Mouse (Mus musculus): ENCODE results near the gene Hspbp1.

Hspbp1 gene

DNA sequence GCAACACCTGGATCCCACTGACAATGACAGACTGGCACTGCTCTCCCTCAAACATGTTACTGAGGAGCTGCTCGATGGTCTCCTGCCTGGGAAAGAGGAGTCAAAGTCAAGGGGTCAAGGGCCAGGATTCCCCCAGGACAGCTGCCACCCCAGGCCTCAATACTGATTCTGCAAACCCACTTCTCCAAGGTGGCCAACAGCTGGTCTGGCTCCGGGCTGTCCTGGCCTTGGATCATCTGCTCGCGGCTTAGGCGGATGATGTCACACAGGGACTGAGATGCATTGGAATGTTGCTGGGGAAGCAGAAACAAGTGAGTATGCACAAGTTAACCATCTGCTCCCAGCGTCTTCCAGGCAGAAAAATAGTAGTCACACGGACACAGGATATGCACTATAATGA, 42.9 kb downstream of the Hspbp1 start:
- in situ Hi-C loops (cut with MboI, MseI) = no loop called here

DNA sequence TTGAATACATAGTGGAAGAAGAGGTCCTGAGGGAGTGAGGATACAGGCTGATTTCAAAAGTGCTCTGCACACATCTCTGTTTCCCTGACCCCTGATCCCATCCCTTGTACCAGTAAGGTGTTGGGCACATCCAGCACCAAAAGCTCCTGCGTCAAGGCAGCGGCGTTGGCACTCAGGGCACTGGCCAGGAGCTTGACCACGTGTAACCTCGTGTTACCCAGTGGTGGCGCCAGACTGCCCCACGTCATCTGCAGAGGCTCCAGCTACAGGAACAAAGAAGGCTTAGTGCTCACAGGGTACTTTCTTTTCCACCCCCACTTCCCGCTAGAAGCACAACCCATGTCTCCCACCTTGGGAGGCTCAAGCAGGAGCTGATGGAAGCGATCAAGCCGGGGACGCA, 43.7 kb downstream of the Hspbp1 start:
- in situ Hi-C loops (cut with MboI, MseI) = no loop called here

DNA sequence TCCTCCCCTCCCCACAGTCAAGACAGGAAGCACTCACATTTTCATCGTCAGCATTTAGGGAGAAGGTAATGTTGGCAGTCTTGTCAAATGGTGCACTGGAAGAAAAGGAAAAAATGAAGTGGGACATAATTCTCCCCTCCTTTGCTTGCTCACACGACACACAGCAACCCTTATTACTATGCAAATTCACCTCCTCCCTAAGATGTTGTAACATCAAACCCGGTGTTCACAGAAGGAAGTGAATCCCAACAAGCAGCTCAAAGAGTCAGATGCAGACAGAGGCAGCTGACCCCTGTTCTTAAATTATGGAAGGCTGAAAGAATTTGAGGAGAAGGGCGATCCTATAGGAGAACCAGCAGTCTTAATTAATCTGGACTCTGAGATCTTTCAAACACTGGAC, 48.7 kb downstream of the Hspbp1 start:
- in situ Hi-C loops (cut with MboI, MseI) = no loop called here

DNA sequence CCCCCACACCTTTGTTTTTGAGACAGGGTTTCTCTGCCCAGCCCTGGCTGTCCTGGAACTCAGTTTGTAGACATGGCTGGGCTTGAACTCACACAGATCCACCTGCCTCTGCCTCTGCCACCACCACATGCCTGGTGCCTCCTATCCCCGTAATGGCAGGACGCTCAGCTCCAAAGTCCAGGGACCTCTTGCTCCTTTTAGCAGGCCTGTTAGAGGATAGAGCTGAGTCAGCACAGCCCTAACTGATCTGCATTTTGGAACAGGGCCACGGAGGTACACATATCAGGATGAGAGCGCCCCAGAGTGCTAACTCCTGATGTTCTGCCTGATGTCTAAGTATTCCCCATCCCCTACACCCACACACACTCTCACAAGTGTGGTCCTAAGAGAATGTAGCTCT, 53.8 kb downstream of the Hspbp1 start, which contains the start of gene Tmem86b:
Gene Tmem86b (minus strand): TSS at position 392 of the 400 bp plus-strand sequence.
- in situ Hi-C loops (cut with MboI, MseI) = no loop called here

DNA sequence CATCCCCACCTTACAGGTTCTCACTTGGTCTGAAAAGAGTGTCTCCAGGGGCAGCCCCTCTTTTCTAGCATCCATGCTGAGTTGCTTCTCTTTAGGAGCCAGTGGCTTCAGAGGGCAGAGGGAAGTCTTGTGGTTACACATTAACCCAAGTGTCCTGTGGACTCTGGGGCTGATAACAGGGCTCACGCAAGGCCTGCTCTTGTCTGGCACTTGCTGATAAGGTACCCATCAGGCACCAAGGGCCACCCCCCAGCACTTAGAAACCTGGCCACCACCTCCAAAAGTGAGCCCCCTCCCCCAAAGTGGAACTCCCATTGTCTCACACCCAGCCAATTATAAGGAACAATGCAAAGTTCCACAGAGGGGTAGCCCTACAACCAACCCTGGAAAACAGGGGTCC, 54.7 kb downstream of the Hspbp1 start:
- in situ Hi-C loops (cut with MboI, MseI) = no loop called here

DNA sequence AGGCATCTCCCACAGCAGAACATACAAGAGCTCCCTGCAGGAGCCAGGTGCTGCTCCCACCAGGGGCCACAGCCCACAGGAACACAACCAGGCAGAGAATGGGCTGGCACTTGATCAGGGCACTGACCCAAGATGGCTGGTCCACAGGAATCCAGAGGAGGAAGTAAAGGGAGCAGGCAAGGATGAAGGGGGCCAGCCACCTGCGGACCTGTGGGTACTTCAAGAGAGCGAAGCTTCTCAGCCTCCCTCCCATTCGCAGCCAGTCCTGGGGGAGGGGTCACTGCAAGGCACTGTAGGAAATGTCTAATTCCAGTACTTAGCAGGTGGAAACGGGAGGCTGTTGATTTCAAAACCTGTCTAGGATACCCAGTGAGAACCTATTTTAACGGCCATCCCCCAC, 55.3 kb downstream of the Hspbp1 start:
- in situ Hi-C loops (cut with MboI, MseI) = no loop called here

DNA sequence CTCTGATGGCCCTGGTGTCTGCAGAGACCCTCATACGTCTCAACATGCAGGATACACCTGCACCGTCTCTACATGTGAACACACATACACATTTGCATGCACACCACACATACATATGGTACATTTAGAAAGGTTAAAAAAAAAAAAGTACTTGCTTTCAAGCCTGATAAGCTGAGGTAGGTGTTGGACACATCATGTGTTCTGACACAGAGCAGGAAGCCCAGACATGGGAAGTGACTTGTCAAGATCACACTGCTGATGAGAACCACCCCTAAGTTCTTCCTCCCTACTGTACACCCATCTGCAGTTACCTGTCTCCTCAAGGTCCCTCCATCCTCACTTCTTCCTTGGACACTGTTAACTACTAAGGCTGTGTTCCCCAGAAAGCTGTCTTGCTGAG, 58.9 kb downstream of the Hspbp1 start:
- in situ Hi-C loops (cut with MboI, MseI) = no loop called here

DNA sequence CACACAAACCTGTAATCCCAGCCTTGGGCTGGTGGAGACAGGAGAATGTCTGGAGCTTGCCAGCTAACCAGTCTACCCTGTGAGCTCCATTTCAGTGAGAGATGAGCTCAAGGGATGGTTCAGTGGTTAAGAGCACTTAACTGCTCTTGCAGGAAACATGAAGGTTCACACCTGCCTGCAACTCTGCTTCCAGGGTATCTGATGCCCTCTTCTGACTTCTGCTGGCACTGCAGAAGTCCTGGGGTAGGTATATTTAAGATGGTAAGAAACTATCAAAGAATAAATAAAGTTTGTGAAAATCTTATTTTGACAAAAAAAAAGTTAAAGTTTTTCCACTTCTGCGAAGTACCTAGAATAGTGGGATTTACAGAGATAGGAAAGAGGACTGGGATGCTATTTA, 60.5 kb downstream of the Hspbp1 start:
- in situ Hi-C loops (cut with MboI, MseI) = no loop called here

DNA sequence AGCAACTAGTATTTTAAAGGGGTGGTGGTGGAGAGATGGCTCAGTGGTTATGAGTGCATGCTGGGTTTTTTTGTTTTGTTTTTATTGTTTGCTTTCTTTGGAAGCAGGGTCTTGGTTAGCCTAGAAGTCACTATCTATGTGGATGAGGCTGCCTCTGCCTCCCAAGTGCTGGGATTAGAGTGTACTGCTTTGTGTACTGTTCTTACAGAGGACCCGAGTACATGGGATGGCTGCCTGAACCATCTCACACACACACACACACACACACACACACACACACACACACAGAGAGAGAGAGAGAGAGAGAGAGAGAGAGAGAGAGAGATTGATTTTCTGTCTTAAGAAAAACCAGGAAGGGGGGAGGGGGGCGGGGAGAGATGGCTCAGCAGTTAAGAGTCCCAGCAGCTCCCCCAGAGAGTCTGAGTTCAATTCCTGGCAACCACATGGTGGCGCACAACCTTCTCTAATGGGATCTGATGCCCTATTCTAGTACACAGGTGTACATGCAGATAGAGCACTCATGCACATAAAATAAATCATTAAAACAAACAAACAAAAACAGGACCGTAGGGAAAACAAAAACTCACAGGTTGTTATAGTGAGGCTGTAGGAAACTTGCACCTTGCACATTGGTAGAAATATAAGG, 61.2 kb downstream of the Hspbp1 start:
- in situ Hi-C loops (cut with MboI, MseI) = no loop called here

DNA sequence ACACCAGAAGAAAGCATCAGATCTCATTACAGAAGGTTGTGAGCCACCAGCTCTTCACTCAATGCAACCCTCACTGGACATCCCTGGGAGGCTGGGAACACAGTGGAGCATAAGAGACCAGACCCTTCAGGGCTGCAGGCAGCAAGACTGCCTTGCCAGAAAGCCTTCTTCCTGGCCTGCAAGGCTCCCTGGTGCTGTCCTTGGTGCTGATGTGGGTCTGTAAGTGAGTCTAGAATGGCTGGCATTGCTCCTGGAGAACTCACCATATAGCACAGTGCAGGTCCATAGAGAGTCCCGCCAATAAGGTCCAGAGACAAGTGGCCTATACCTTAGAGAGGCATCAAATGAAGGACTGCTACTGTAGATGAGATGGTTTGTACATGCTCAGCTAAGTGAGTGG, 64.9 kb downstream of the Hspbp1 start:
- in situ Hi-C loops (cut with MboI, MseI) = loop anchor here (10.0 kb wide), 1 partner anchor 55 kb away; no protein-coding TSS in a partner anchor

DNA sequence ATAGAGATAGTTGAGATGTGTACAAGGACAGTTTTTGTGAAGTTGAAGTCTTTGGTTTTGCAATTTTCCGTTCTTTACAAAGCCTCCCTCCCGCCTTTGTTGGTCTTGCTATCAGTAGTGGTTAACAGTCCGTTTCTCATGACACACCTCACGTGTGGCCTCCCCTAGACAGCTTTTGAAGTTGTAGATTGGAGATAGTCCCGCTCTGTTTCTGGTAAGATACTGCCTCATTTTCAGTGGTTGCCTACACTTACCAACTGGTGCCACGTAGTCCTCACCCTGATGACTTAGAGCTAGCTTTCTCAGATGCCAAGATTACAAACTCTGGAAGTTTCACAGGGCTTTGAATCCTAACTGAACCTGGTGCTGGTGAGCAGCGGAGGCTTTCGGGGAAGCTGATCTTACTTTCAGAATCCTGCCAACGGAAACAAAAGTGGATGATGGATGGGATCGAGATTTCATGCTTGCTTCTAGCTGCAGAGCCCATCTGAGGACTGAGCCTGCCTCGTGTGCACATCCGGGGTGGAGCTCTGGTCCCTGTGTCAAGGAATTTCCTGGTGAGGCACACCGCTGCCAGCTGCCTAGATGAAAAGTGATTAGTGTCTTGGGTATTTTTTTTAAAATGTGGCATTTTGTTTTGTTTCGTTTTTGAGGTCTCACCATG, 71.0 kb downstream of the Hspbp1 start:
- in situ Hi-C loops (cut with MboI, MseI) = loop anchor here (10.0 kb wide), 1 partner anchor 49 kb away; no protein-coding TSS in a partner anchor

DNA sequence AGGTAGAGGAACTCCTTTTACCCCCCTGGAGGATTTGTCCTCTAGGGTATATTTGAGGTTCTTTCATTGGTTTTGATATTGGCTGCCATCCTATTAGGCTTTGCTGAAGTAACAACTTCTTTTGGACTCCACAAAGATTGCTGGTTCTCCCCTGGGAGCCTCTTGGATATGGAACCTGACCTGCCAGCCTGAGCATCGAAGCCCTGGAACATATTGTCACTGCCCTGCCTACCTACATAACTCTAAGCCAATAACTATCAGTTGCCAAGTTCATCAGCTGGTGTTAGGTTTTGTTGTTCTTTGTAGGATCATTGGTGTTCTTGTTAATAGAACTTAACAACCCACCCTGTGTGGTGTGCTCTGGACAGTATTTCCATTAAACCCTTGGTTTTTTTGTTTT, 71.9 kb downstream of the Hspbp1 start:
- in situ Hi-C loops (cut with MboI, MseI) = loop anchor here (10.0 kb wide), 1 partner anchor 48 kb away; no protein-coding TSS in a partner anchor

DNA sequence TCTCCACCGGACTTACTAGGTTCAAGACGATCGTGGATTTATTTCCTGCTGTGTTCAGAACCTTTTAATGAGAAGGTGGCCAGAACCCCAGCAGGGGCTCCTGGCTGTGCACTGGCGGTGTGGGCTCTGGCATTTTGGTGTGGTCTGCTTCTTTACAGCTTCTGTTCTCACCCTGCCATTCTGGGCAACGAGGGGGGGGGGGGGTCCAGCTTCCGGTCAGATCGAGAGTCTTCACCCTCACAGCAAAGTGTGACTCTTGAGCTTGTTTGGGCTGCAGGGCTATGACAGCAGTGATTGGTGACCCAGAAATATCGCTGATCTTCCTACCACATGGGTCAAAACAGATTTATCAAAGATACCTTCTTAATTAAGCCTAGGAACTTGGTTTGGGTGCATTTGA, 72.5 kb downstream of the Hspbp1 start:
- in situ Hi-C loops (cut with MboI, MseI) = loop anchor here (10.0 kb wide), 1 partner anchor 48 kb away; no protein-coding TSS in a partner anchor

DNA sequence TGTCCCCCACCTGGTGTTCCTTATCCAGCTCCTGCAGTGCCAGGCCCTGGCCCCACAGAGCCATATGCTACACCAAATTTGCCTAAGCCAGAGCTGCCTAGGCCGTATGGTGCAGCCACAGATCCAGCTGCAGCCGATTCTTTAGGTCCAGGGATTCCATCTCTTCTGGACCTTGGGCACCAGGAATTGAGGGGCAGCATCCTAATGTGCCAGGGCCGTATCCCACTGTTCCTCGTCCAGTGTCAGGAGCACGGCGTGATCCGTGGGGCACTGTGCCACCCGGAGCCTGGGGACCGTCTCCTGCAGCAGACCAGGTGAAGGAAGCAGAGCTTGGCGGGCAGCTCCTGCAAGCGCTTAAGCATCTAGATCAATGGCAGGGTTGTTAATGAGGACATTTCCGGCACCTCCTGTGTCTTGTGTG, 72.9 kb downstream of the Hspbp1 start:
- in situ Hi-C loops (cut with MboI, MseI) = loop anchor here (10.0 kb wide), 1 partner anchor 47 kb away; no protein-coding TSS in a partner anchor

DNA sequence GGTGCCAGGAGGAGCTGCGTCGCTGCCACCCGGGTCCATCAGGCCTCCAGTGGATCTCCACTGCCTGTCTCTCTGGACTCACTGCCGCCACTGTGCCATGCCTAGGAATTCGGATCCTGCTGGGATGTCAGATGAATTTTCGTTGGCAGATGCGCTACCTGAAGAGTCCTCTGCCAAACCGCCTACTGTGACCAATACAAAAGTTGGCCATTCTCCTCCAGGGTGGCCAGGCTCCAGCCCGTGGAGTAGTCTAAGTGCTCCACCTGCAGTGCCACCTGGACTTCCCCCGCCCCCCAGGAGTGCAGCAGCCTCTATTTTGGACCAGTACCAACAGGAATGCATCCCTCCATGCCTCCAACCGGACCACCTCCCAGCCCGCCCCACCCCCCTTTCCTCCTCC, 73.4 kb downstream of the Hspbp1 start:
- in situ Hi-C loops (cut with MboI, MseI) = loop anchor here (10.0 kb wide), 1 partner anchor 47 kb away; no protein-coding TSS in a partner anchor

Measured in T-helper 1 cell (primary cell).